Mouse (Mus musculus): Measurements from ENCODE around the gene Stom.

- TF ChIP-seq EP300 (IDR thresholded peaks at IDR 0.05; ENCODE audit: low read depth): no peak; the same call in 1 of the 2 replicates
- peak; percentile 12; the same call in 1 of the 2 replicates for TF ChIP-seq CTCF (IDR thresholded peaks at IDR 0.05; ENCODE audit: low read depth)
Measured at GRCm38 (mm10) chr2:35336388-35337280, at the start of gene Stom.

Measured in heart, postnatal 0 days (tissue).